Mouse (Mus musculus): Measurements from ENCODE around the gene Spsb2. TPM values are rescaled to one million over a fixed set of nuclear protein-coding genes. Genes with fewer than 3 reads are reported as not detected.

The Spsb2 gene
- polyA plus RNA-seq, 1 experiment from 2014 or later, result 5.7 TPM

GRCm38 (mm10) chr6:124769101-124769765, 39.2 kb upstream of the Spsb2 start, which contains the start of gene Eno2:
Gene Eno2, minus strand, starts transcription at chr6:124769673.
- no peaks in the 10 kb centered on the region for H3K36me3 ChIP-seq (ENCODE audit: control insufficient read depth, insufficient read depth, low read length)
- H3K9me3 ChIP-seq (ENCODE audit: control insufficient read depth, low read length), result no peaks in the 10 kb centered on the region
- ATAC-seq (ENCODE audit: insufficient number of reproducible peaks, insufficient read depth, low FRiP score, low read depth), result peak; percentile 71
- H3K4me2 ChIP-seq (ENCODE audit: low read length), result peak within 1 kb of the TSS; percentile 91
- peak within 1 kb of the TSS in 1 of 2 experiments; percentile 9; a peak in 1 of 4 replicates for H3K27ac ChIP-seq (replicated peaks in 1 of 2; ENCODE audit: control insufficient read depth in 1 of 2, insufficient read depth in 1 of 2, low read depth in 2 of 2, low read length in 2 of 2)
- peak within 1 kb of the TSS; percentile 71 for H3K9ac ChIP-seq (ENCODE audit: low read length)
- WGBS, result under 1% methylated on average over 54 of the region's 54 CpGs
- peaks cover 21 to 24% of the 10 kb centered on the region in 2 experiments for H3K4me1 ChIP-seq (ENCODE audit: control insufficient read depth in 2 of 2, insufficient read depth in 2 of 2, low read length in 2 of 2)
- H3K27me3 ChIP-seq (ENCODE audit: control insufficient read depth, insufficient read depth, low read length), result peaks cover 4% of the 10 kb centered on the region; the same call in 1 of the 2 replicates
- peak within 1 kb of the TSS; percentile 55 to 58 for H3K4me3 ChIP-seq (ENCODE audit: control insufficient read depth in 1 of 2, insufficient read depth in 1 of 2, low read depth in 1 of 2, low read length in 2 of 2)

- ATAC-seq (ENCODE audit: insufficient number of reproducible peaks, insufficient read depth, low FRiP score, low read depth), result no peak
- H3K27me3 ChIP-seq (ENCODE audit: control insufficient read depth, insufficient read depth, low read length), result peaks cover 4% of the 10 kb centered on the region; the same call in 1 of the 2 replicates
- H3K4me1 ChIP-seq (ENCODE audit: control insufficient read depth in 2 of 2, insufficient read depth in 2 of 2, low read length in 2 of 2), result peaks cover 21 to 24% of the 10 kb centered on the region in 2 experiments
- H3K4me3 ChIP-seq (ENCODE audit: control insufficient read depth in 1 of 2, insufficient read depth in 1 of 2, low read depth in 1 of 2, low read length in 2 of 2), result peak overlapping the region; percentile 55 to 58; a peak in 3 of 4 replicates
- no peaks in the 10 kb centered on the region for H3K36me3 ChIP-seq (ENCODE audit: control insufficient read depth, insufficient read depth, low read length)
- 19% methylated on average over 7 of the region's 7 CpGs for WGBS
- peak overlapping the region; percentile 91 for H3K4me2 ChIP-seq (ENCODE audit: low read length)
- H3K9ac ChIP-seq (ENCODE audit: low read length), result peak overlapping the region; percentile 71
- no peaks in the 10 kb centered on the region for H3K9me3 ChIP-seq (ENCODE audit: control insufficient read depth, low read length)
- peak overlapping the region in 1 of 2 experiments; percentile 9; a peak in 1 of 4 replicates for H3K27ac ChIP-seq (replicated peaks in 1 of 2; ENCODE audit: control insufficient read depth in 1 of 2, insufficient read depth in 1 of 2, low read depth in 2 of 2, low read length in 2 of 2)
Observed at GRCm38 (mm10) chr6:124770013-124770412, 38.4 kb upstream of the Spsb2 start.

- WGBS, result 75% methylated on average over 15 of the region's 15 CpGs
- no peak overlapping the region for H3K9ac ChIP-seq (ENCODE audit: low read length)
- no peak overlapping the region for H3K4me2 ChIP-seq (ENCODE audit: low read length)
- no peak overlapping the region for H3K4me3 ChIP-seq (ENCODE audit: control insufficient read depth in 1 of 2, insufficient read depth in 1 of 2, low read depth in 1 of 2, low read length in 2 of 2)
- H3K27me3 ChIP-seq (ENCODE audit: control insufficient read depth, insufficient read depth, low read length), result peaks cover 4% of the 10 kb centered on the region; the same call in 1 of the 2 replicates
- no peak for ATAC-seq (ENCODE audit: insufficient number of reproducible peaks, insufficient read depth, low FRiP score, low read depth)
- H3K27ac ChIP-seq (replicated peaks in 1 of 2; ENCODE audit: control insufficient read depth in 1 of 2, insufficient read depth in 1 of 2, low read depth in 2 of 2, low read length in 2 of 2), result no peak overlapping the region
- no peaks in the 10 kb centered on the region for H3K36me3 ChIP-seq (ENCODE audit: control insufficient read depth, insufficient read depth, low read length)
- H3K9me3 ChIP-seq (ENCODE audit: control insufficient read depth, low read length), result no peaks in the 10 kb centered on the region
- H3K4me1 ChIP-seq (ENCODE audit: control insufficient read depth in 2 of 2, insufficient read depth in 2 of 2, low read length in 2 of 2), result peaks cover 21 to 24% of the 10 kb centered on the region in 2 experiments
Observed at GRCm38 (mm10) chr6:124770511-124770910, 38.0 kb upstream of the Spsb2 start.

- H3K4me1 ChIP-seq (ENCODE audit: control insufficient read depth in 2 of 2, insufficient read depth in 2 of 2, low read length in 2 of 2), result peaks cover 7 to 13% of the 10 kb centered on the region in 2 experiments; a peak in 3 of 4 replicates
- WGBS, result 3% methylated on average over 23 of the region's 23 CpGs
- H3K27ac ChIP-seq (replicated peaks in 1 of 2; ENCODE audit: control insufficient read depth in 1 of 2, insufficient read depth in 1 of 2, low read depth in 2 of 2, low read length in 2 of 2), result no peak within 1 kb of the TSS
- no peak for ATAC-seq (ENCODE audit: insufficient number of reproducible peaks, insufficient read depth, low FRiP score, low read depth)
- H3K9me3 ChIP-seq (ENCODE audit: control insufficient read depth, low read length), result no peaks in the 10 kb centered on the region
- H3K4me2 ChIP-seq (ENCODE audit: low read length), result peak within 1 kb of the TSS; percentile 77
- H3K9ac ChIP-seq (ENCODE audit: low read length), result peak within 1 kb of the TSS; percentile 68
- peak within 1 kb of the TSS; percentile 43 to 44 for H3K4me3 ChIP-seq (ENCODE audit: control insufficient read depth in 1 of 2, insufficient read depth in 1 of 2, low read depth in 1 of 2, low read length in 2 of 2)
- H3K27me3 ChIP-seq (ENCODE audit: control insufficient read depth, insufficient read depth, low read length), result peaks cover 21% of the 10 kb centered on the region
- H3K36me3 ChIP-seq (ENCODE audit: control insufficient read depth, insufficient read depth, low read length), result no peaks in the 10 kb centered on the region
Observed at GRCm38 (mm10) chr6:124779222-124779983, 29.1 kb upstream of the Spsb2 start, which contains the start of gene Lrrc23. Gene Lrrc23, minus strand, starts transcription at chr6:124779727.

GRCm38 (mm10) chr6:124779984-124780416, 28.5 kb upstream of the Spsb2 start:
- WGBS, result 7% methylated on average over 10 of the region's 10 CpGs

GRCm38 (mm10) chr6:124780917-124781316, 27.5 kb upstream of the Spsb2 start:
- H3K27ac ChIP-seq (replicated peaks in 1 of 2; ENCODE audit: control insufficient read depth in 1 of 2, insufficient read depth in 1 of 2, low read depth in 2 of 2, low read length in 2 of 2), result no peak overlapping the region
- H3K27me3 ChIP-seq (ENCODE audit: control insufficient read depth, insufficient read depth, low read length), result peaks cover 21% of the 10 kb centered on the region
- H3K4me3 ChIP-seq (ENCODE audit: control insufficient read depth in 1 of 2, insufficient read depth in 1 of 2, low read depth in 1 of 2, low read length in 2 of 2), result no peak overlapping the region
- H3K9me3 ChIP-seq (ENCODE audit: control insufficient read depth, low read length), result no peaks in the 10 kb centered on the region
- no peak for ATAC-seq (ENCODE audit: insufficient number of reproducible peaks, insufficient read depth, low FRiP score, low read depth)
- H3K36me3 ChIP-seq (ENCODE audit: control insufficient read depth, insufficient read depth, low read length), result no peaks in the 10 kb centered on the region
- peaks cover 7 to 13% of the 10 kb centered on the region in 2 experiments; a peak in 3 of 4 replicates for H3K4me1 ChIP-seq (ENCODE audit: control insufficient read depth in 2 of 2, insufficient read depth in 2 of 2, low read length in 2 of 2)
- 92% methylated on average over 7 of the region's 7 CpGs for WGBS
- H3K9ac ChIP-seq (ENCODE audit: low read length), result no peak overlapping the region
- no peak overlapping the region for H3K4me2 ChIP-seq (ENCODE audit: low read length)

More at GRCm38 (mm10) chr6:124779984-124780416, 28.5 kb upstream of the Spsb2 start:
- Histone ChIP-seq H3K9me3 (ENCODE audit: control insufficient read depth, low read length) (no peaks in the 10 kb centered on the region), H3K27me3 (ENCODE audit: control insufficient read depth, insufficient read depth, low read length) (peaks cover 21% of the 10 kb centered on the region), H3K4me1 (ENCODE audit: control insufficient read depth in 2 of 2, insufficient read depth in 2 of 2, low read length in 2 of 2) (peaks cover 7 to 13% of the 10 kb centered on the region in 2 experiments; a peak in 3 of 4 replicates), H3K4me2 (ENCODE audit: low read length) (peak overlapping the region; percentile 77), H3K4me3 (ENCODE audit: control insufficient read depth in 1 of 2, insufficient read depth in 1 of 2, low read depth in 1 of 2, low read length in 2 of 2) (peak overlapping the region; percentile 43 to 44), H3K36me3 (ENCODE audit: control insufficient read depth, insufficient read depth, low read length) (no peaks in the 10 kb centered on the region), H3K9ac (ENCODE audit: low read length) (peak overlapping the region; percentile 68), H3K27ac (replicated peaks in 1 of 2; ENCODE audit: control insufficient read depth in 1 of 2, insufficient read depth in 1 of 2, low read depth in 2 of 2, low read length in 2 of 2) (no peak overlapping the region)
- no peak for ATAC-seq (ENCODE audit: insufficient number of reproducible peaks, insufficient read depth, low FRiP score, low read depth)

GRCm38 (mm10) chr6:124782436-124782835, 26.0 kb upstream of the Spsb2 start:
- H3K9ac ChIP-seq (ENCODE audit: low read length), result no peak overlapping the region
- peak overlapping the region; percentile 8 to 28; a peak in 2 of 4 replicates for H3K4me3 ChIP-seq (ENCODE audit: control insufficient read depth in 1 of 2, insufficient read depth in 1 of 2, low read depth in 1 of 2, low read length in 2 of 2)
- no peak for ATAC-seq (ENCODE audit: insufficient number of reproducible peaks, insufficient read depth, low FRiP score, low read depth)
- peaks cover 21% of the 10 kb centered on the region for H3K27me3 ChIP-seq (ENCODE audit: control insufficient read depth, insufficient read depth, low read length)
- peaks cover 7 to 13% of the 10 kb centered on the region in 2 experiments; a peak in 3 of 4 replicates for H3K4me1 ChIP-seq (ENCODE audit: control insufficient read depth in 2 of 2, insufficient read depth in 2 of 2, low read length in 2 of 2)
- H3K4me2 ChIP-seq (ENCODE audit: low read length), result peak overlapping the region; percentile 46
- H3K27ac ChIP-seq (replicated peaks in 1 of 2; ENCODE audit: control insufficient read depth in 1 of 2, insufficient read depth in 1 of 2, low read depth in 2 of 2, low read length in 2 of 2), result no peak overlapping the region
- H3K9me3 ChIP-seq (ENCODE audit: control insufficient read depth, low read length), result no peaks in the 10 kb centered on the region
- 19% methylated on average over 6 of the region's 6 CpGs for WGBS
- no peaks in the 10 kb centered on the region for H3K36me3 ChIP-seq (ENCODE audit: control insufficient read depth, insufficient read depth, low read length)
